Mouse (Mus musculus): ENCODE measurements around the gene Tcaf1.

Gene Tcaf1

GRCm38 (mm10) chr6:42709291-42710211 lies at the start of gene Tcaf1:
Gene Tcaf1, minus strand, starts transcription at chr6:42710088.
- DNase-seq (ENCODE audit: low spot score) = no peak

GRCm38 (mm10) chr6:42756104-42756503 lies 46.2 kb upstream of the Tcaf1 start, which contains the start of gene Olfr38:
Gene Olfr38, plus strand, starts transcription at chr6:42756404.
- no peak for DNase-seq (ENCODE audit: low spot score)

GRCm38 (mm10) chr6:42747846-42748245 lies 38.0 kb upstream of the Tcaf1 start:
- DNase-seq (ENCODE audit: low spot score) = no peak

DNA sequence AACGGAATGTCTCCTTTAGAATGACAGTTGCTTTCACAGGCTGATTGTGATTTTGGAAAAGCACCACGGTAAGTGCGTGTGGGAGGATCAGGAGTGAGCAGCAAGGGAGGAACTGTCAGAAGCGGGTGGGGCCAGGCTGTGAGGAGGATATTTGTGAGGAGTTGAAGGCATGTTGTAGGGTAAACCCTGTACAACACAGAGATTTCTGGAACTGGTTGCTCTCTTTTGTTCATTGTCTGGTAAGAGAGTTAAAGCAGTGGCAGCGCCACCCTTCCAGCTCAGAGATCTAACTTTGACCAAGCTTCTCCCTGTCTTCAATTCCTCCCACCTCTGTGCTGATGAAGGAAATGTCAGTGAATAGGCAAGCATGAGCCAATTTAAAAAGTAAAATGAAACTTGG lies 32.4 kb upstream of the Tcaf1 start:
- no peak for DNase-seq (ENCODE audit: low spot score)

DNA sequence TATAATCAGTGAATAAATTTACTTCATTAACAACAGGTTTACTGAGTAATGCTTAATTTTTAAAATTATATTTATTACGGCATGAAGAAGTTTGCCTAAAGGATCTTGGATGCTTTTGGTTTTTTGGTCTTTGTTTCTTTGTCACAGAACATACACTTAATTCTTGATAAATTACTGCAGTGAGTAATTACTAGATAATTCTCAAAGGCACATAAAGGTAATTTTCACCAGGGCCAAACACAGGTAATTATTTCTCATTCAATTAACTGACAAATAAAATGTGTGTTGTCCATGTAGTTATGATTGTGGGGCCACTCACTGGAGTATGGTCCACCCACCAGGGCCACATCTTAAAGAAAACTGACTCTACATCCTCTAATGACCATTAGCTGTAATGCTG lies 29.2 kb upstream of the Tcaf1 start, which contains the start of gene Olfr453:
TSS of gene Olfr453 (plus strand) at position 301 of the 400 bp plus-strand sequence.
- no peak for DNase-seq (ENCODE audit: low spot score)

- no peak for DNase-seq (ENCODE audit: low spot score)
Observed at GRCm38 (mm10) chr6:42717973-42718372, 8.1 kb upstream of the Tcaf1 start.

GRCm38 (mm10) chr6:42714668-42715067 lies 4.8 kb upstream of the Tcaf1 start:
- DNase-seq (ENCODE audit: low spot score) = no peak

- no peak for DNase-seq (ENCODE audit: low spot score)
Observed at GRCm38 (mm10) chr6:42692517-42693190, 17.2 kb downstream of the Tcaf1 start.

DNA sequence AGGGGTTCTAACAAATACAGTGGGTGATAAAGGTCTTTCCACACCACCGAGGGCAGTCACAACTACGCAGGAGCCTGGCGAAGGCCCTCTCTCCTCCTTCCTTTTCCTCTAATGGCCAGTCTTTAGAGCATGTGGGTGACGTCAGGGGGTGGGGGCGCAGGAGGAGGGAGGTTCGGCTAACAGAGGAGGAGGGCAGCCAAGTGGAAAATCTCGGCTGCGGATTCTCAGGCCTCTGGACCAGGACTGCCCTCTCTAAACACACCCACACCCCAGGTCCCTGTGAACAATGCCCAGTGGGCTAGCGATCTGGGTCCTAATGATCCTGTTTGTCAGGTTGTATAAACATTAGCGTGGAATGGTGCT lies 17.8 kb downstream of the Tcaf1 start:
- DNase-seq (ENCODE audit: low spot score) = no peak

DNA sequence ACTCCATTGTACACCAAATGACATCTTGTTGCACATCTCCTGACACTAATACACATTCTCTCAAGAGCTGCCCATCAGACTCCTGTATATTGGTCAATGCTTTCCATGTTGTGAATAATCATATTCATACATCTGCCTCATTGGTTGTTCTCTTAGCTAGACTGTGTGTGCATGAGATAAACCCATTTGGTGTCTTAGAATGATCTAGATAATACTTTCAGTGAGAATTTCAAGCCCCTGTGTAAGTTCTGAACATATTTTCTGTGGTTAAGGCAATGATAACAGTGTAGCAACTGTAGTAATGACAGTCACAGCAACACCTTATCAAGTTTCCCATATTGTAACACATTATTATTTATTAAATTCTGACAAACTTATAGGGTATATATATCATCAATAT lies 20.1 kb downstream of the Tcaf1 start:
- DNase-seq (ENCODE audit: low spot score) = no peak

GRCm38 (mm10) chr6:42687907-42688306 lies 22.0 kb downstream of the Tcaf1 start:
- no peak for DNase-seq (ENCODE audit: low spot score)

DNA sequence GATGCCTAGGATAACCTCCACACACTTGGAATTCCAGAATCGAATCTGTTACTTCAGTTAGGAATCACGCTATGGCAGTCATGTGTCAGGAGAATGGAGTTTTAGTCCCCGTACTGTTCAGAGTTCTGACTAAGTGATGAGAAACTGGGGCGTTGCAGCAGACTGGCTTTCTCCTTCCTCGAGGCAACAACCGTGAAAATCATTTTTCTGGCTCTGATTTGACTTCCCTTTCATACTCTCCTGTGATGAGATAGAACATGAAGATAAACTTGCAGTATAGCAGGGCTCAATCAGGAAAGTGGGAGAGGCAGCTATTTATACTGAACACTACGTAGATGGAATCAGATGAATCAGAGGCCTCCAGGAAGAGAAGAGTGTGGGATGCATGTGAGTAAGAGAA lies 29.8 kb downstream of the Tcaf1 start:
- DNase-seq (ENCODE audit: low spot score) = no peak

- no peak for DNase-seq (ENCODE audit: low spot score)
Observed at GRCm38 (mm10) chr6:42676011-42676410, 33.9 kb downstream of the Tcaf1 start.

DNA sequence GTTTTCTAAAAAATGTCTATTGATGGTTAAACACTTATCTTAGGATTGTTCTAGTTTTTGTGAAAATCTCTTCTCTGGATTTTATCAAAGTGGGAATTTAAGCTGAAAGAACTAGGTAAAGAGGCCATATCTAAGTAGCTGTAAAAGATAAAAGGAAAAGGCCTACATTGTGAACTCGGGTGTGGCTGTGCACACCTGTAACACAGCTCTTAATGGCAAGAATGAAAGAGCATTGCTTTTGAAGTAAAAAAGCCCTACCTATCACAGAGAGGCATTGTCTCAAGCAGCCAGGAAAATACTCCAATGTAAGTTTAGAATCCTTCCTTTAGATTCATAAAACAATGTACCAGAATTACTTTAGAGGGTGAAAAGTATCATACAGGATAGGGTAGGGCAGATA lies 38.1 kb downstream of the Tcaf1 start:
- no peak for DNase-seq (ENCODE audit: low spot score)

DNA sequence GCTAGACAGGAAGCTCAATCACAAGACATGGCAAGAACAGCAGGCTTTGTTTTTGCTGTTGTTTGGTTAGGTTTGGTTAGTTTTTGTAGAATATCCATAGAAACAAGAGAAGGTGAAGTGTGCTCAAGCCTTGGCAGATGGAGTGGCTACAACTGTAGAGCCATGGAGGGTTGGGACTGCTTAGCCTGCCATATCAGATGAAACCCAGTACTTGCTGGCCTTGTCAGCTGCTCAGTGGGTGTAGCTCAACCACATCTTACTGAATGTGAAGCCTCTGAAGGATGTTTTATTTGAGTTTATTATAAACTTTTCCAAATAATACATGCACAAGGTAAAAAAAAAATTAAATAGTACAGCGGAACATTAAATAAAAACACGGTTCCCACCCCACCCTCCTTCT lies 42.2 kb downstream of the Tcaf1 start:
- no peak for DNase-seq (ENCODE audit: low spot score)

GRCm38 (mm10) chr6:42661739-42662138 lies 48.1 kb downstream of the Tcaf1 start:
- no peak for DNase-seq (ENCODE audit: low spot score)

DNA sequence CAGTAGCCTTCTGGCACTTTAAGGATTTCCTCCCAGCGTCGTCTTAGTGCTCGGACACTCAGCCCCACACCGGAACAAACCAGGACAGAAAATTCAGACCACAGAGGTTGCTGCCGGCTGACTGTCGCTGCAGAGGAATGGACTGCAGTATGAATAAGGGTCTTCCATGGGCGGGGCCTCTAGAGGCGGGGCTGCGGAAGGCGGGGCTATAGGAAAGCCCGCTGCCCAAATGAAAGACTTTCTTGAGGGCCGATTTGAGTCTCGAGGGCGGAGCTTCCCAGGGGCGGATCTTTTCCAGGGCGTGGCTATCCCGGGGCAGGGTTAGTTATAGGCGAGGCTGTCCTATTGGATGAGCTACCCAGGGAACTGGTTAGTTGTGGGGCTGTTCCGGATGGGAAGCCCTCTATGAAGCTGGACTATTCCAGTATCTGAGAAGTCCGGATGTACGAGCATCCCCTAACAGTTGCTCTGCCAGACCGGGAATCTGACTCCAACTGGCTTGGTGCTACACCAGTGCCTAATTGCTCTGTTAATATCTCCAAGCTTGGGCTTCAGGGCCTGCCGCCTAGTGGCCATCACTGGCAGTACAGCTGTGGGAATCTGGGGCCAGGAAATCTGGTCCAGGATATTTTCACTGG lies 64.9 kb downstream of the Tcaf1 start, which contains the start of gene Tcaf2:
TSS of gene Tcaf2 (minus strand) at position 343 of the 638 bp plus-strand sequence.
- DNase-seq (ENCODE audit: low spot score) = peak; percentile 51

DNA sequence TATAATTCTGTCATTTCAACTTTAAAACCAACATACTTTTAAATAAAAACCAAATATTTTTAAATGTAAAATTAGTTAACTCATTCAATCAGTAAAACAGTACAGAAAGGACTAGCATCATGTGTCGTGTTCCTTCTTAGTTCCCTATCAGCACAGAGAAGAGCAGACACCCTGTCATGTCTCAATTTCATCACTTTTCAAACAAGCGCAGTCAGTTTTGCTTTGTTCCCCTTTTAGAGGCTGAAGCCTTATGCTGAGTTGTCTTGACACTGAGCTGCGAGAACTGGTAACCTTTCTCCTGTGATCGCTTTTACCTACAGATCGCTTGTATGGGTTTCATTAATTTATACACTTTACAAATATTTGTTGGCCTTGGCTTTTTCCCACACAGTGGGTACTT lies 75.5 kb downstream of the Tcaf1 start:
- no peak for DNase-seq (ENCODE audit: low spot score)

DNA sequence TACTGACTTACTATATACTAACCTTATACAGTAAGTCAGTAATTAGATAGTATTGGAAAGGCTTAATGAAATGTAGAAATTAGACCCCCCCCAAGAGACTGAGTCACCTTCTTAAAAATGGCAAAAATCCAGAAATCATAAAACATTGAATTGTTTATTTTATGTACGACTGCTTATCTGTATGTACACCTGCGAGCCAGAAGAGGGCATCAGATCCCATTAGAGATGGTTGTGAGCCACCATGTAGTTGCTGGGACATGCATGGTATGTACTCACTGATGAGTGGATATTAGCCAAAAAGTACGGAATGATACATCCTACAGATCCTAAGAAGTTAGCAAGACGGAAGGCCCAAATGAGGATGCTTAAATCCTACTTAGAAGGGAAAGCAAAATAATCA lies 78.5 kb downstream of the Tcaf1 start:
- no peak for DNase-seq (ENCODE audit: low spot score)

All from c-Kit-positive CD71-positive TER-119-positive erythroid progenitor cells, embryonic 14.5 days (primary cell).